Mouse (Mus musculus) hindbrain, embryonic 13.5 days (tissue): ENCODE measurements around the gene Gpatch11. TPM values are rescaled to one million over a fixed set of nuclear protein-coding genes. Genes with fewer than 3 reads are reported as not detected.
A peak's percentile ranks its signal among the peaks of the same experiment; 100 is the strongest.
"Not testable (repeated sequence)": the region's sequence is repeated elsewhere in the genome, so short reads cannot be mapped to it uniquely, and the experiment has no call there.

Source experiments
- ATAC-seq: fragments of 200-750 bp; cut with Nextera tagmentation; 2 replicates; pipeline ENCODE4 v1.8.0; 2017; ENCODE audit warnings: moderate TSS enrichment; ENCODE audit not compliant: low FRiP score
- H3K27ac ChIP-seq: fragments of 300-500 bp; sonication (generic); 2 replicates; pipeline ENCODE4 v1.5.1; 2015; ENCODE audit warnings: inconsistent platforms, mild to moderate bottlenecking, moderate library complexity
- H3K27me3 ChIP-seq: fragments of 300-500 bp; sonication (generic); 2 replicates; pipeline ENCODE4 v1.6.1; 2015; ENCODE audit warnings: mild to moderate bottlenecking, inconsistent platforms
- H3K36me3 ChIP-seq: fragments of 300-500 bp; sonication (generic); 2 replicates; pipeline ENCODE4 v1.6.1; 2015; ENCODE audit warnings: mild to moderate bottlenecking, inconsistent platforms
- H3K4me1 ChIP-seq: fragments of 300-500 bp; sonication (generic); replicated peaks from 2 replicates; pipeline ENCODE4 v1.6.1; 2015; ENCODE audit warnings: inconsistent platforms
- H3K4me2 ChIP-seq: fragments of 300-500 bp; sonication (generic); 2 replicates; pipeline ENCODE4 v1.6.1; 2015; ENCODE audit warnings: inconsistent platforms, mild to moderate bottlenecking, moderate library complexity
- H3K4me3 ChIP-seq: fragments of 300-500 bp; sonication (generic); 2 replicates; pipeline ENCODE4 v1.5.1; 2015; ENCODE audit warnings: mild to moderate bottlenecking, inconsistent platforms
- H3K9ac ChIP-seq: fragments of 300-500 bp; sonication (generic); 2 replicates; pipeline ENCODE4 v1.6.1; 2015; ENCODE audit warnings: mild to moderate bottlenecking, inconsistent platforms
- H3K9me3 ChIP-seq: fragments of 300-500 bp; sonication (generic); 2 replicates; pipeline ENCODE4 v1.6.1; 2016; ENCODE audit warnings: inconsistent platforms
- WGBS: fragments of 180-500 bp; shearing (Covaris S2); methylation state at CpG from one replicate; pipeline ENCODE4 v1.1.7; 2015; 5-methylcytosine and 5-hydroxymethylcytosine counted together
- polyA plus RNA-seq: library from polyadenylated mRNA; unstranded; fragments of >200 nt; fragmentation: Nextera tagmentation; extraction: Ambion mirVana; gene quantifications from 2 replicates; pipeline ENCODE4 v1.2.1, GENCODE M21; 2015

The Gpatch11 gene
- 48.8 and 52.7 TPM in 2 replicates for polyA plus RNA-seq

- Histone ChIP-seq H3K36me3 (peaks cover 33% of the 10 kb centered on the region), H3K4me2 (peak within 1 kb of the TSS; percentile 82), H3K4me1 (peaks cover 17% of the 10 kb centered on the region), H3K27ac (peak within 1 kb of the TSS; percentile 90), H3K9ac (peak within 1 kb of the TSS; percentile 93), H3K9me3 (no peaks in the 10 kb centered on the region), H3K27me3 (no peaks in the 10 kb centered on the region), H3K4me3 (peak within 1 kb of the TSS; percentile 86)
- under 1% methylated on average over 81 of the region's 81 CpGs for WGBS
- ATAC-seq, result peak; percentile 99
Observed at GRCm38 (mm10) chr17:78834856-78835835, at the start of gene Gpatch11, which contains the start of gene Heatr5b. TSS of gene Gpatch11 (plus strand) at chr17:78835567. TSS of gene Heatr5b (minus strand) at chr17:78835364.

GRCm38 (mm10) chr17:78788273-78788672 is 47.1 kb upstream of the Gpatch11 start:
- not testable (repeated sequence) for H3K27me3 ChIP-seq, H3K4me3 ChIP-seq, H3K4me2 ChIP-seq, H3K9ac ChIP-seq, H3K4me1 ChIP-seq, ATAC-seq, H3K27ac ChIP-seq, H3K9me3 ChIP-seq
- peaks cover 47% of the 10 kb centered on the region for H3K36me3 ChIP-seq
- WGBS, result 82% methylated on average over 3 of the region's 3 CpGs

GRCm38 (mm10) chr17:78791068-78791689 is 44.2 kb upstream of the Gpatch11 start:
- no peak for ATAC-seq
- H3K27me3 ChIP-seq, result no peaks in the 10 kb centered on the region
- H3K4me2 ChIP-seq, result no peak overlapping the region
- WGBS, result 79% methylated on average over 7 of the region's 7 CpGs
- H3K36me3 ChIP-seq, result peaks cover 60% of the 10 kb centered on the region
- H3K9me3 ChIP-seq, result no peaks in the 10 kb centered on the region
- H3K4me3 ChIP-seq, result no peak overlapping the region
- H3K9ac ChIP-seq, result no peak overlapping the region
- H3K4me1 ChIP-seq, result no peaks in the 10 kb centered on the region
- H3K27ac ChIP-seq, result no peak overlapping the region

- Histone ChIP-seq H3K4me3 (no peak overlapping the region), H3K4me1 (no peaks in the 10 kb centered on the region), H3K4me2 (no peak overlapping the region), H3K27me3 (no peaks in the 10 kb centered on the region), H3K9ac (no peak overlapping the region), H3K36me3 (peaks cover 65% of the 10 kb centered on the region), H3K27ac (no peak overlapping the region), H3K9me3 (no peaks in the 10 kb centered on the region)
- no peak for ATAC-seq
- WGBS, result 92% methylated on average over 3 of the region's 3 CpGs
Observed at GRCm38 (mm10) chr17:78791690-78792070, 43.7 kb upstream of the Gpatch11 start.

- ATAC-seq, result no peak
- 92% methylated on average over 3 of the region's 3 CpGs for WGBS
Observed at GRCm38 (mm10) chr17:78792122-78792521, 43.2 kb upstream of the Gpatch11 start.

GRCm38 (mm10) chr17:78794390-78794789 is 41.0 kb upstream of the Gpatch11 start:
- H3K9me3 ChIP-seq, result no peaks in the 10 kb centered on the region
- H3K9ac ChIP-seq, result no peak overlapping the region
- WGBS, result 91% methylated on average over 5 of the region's 5 CpGs
- no peaks in the 10 kb centered on the region for H3K27me3 ChIP-seq
- no peak overlapping the region for H3K27ac ChIP-seq
- no peak overlapping the region for H3K4me3 ChIP-seq
- no peaks in the 10 kb centered on the region for H3K4me1 ChIP-seq
- H3K36me3 ChIP-seq, result peaks cover 82% of the 10 kb centered on the region
- H3K4me2 ChIP-seq, result no peak overlapping the region
- no peak for ATAC-seq

More at GRCm38 (mm10) chr17:78792122-78792521, 43.2 kb upstream of the Gpatch11 start:
- no peak overlapping the region for H3K4me2 ChIP-seq
- no peaks in the 10 kb centered on the region for H3K27me3 ChIP-seq
- H3K9me3 ChIP-seq, result no peaks in the 10 kb centered on the region
- no peak overlapping the region for H3K9ac ChIP-seq
- no peak overlapping the region for H3K27ac ChIP-seq
- peaks cover 69% of the 10 kb centered on the region for H3K36me3 ChIP-seq
- no peaks in the 10 kb centered on the region for H3K4me1 ChIP-seq
- no peak overlapping the region for H3K4me3 ChIP-seq

GRCm38 (mm10) chr17:78797222-78797621 is 38.1 kb upstream of the Gpatch11 start:
- no peaks in the 10 kb centered on the region for H3K9me3 ChIP-seq
- H3K4me3 ChIP-seq, result no peak overlapping the region
- 92% methylated on average over 1 of the region's 1 CpGs for WGBS
- peaks cover 85% of the 10 kb centered on the region for H3K36me3 ChIP-seq
- no peaks in the 10 kb centered on the region for H3K27me3 ChIP-seq
- no peaks in the 10 kb centered on the region for H3K4me1 ChIP-seq
- H3K4me2 ChIP-seq, result no peak overlapping the region
- no peak for ATAC-seq
- no peak overlapping the region for H3K9ac ChIP-seq
- no peak overlapping the region for H3K27ac ChIP-seq

GRCm38 (mm10) chr17:78809019-78809418 is 26.3 kb upstream of the Gpatch11 start:
- no peaks in the 10 kb centered on the region for H3K9me3 ChIP-seq
- H3K4me3 ChIP-seq, result no peak overlapping the region
- no peak overlapping the region for H3K4me2 ChIP-seq
- no peak overlapping the region for H3K27ac ChIP-seq
- no peak overlapping the region for H3K9ac ChIP-seq
- H3K4me1 ChIP-seq, result no peaks in the 10 kb centered on the region
- ATAC-seq, result no peak
- no peaks in the 10 kb centered on the region for H3K27me3 ChIP-seq
- peaks cover 57% of the 10 kb centered on the region for H3K36me3 ChIP-seq

GRCm38 (mm10) chr17:78809582-78809981 is 25.8 kb upstream of the Gpatch11 start:
- Histone ChIP-seq H3K4me3 (no peak overlapping the region), H3K27me3 (no peaks in the 10 kb centered on the region), H3K4me2 (no peak overlapping the region), H3K4me1 (no peaks in the 10 kb centered on the region), H3K36me3 (peaks cover 60% of the 10 kb centered on the region), H3K9ac (no peak overlapping the region), H3K27ac (no peak overlapping the region), H3K9me3 (no peaks in the 10 kb centered on the region)
- ATAC-seq, result no peak
- WGBS, result 95% methylated on average over 3 of the region's 3 CpGs

- H3K27ac ChIP-seq, result no peak overlapping the region
- no peak for ATAC-seq
- H3K9me3 ChIP-seq, result no peaks in the 10 kb centered on the region
- H3K4me3 ChIP-seq, result no peak overlapping the region
- peaks cover 83% of the 10 kb centered on the region for H3K36me3 ChIP-seq
- 96% methylated on average over 13 of the region's 13 CpGs for WGBS
- H3K4me1 ChIP-seq, result no peaks in the 10 kb centered on the region
- H3K9ac ChIP-seq, result no peak overlapping the region
- no peaks in the 10 kb centered on the region for H3K27me3 ChIP-seq
- no peak overlapping the region for H3K4me2 ChIP-seq
Observed at GRCm38 (mm10) chr17:78824346-78824745, 11.0 kb upstream of the Gpatch11 start.

- Histone ChIP-seq H3K27ac (peak overlapping the region; percentile 85), H3K4me2 (peak overlapping the region; percentile 82), H3K9ac (peak overlapping the region; percentile 70), H3K4me1 (peaks cover 17% of the 10 kb centered on the region), H3K4me3 (peak overlapping the region; percentile 86), H3K27me3 (no peaks in the 10 kb centered on the region), H3K9me3 (no peaks in the 10 kb centered on the region), H3K36me3 (peaks cover 29% of the 10 kb centered on the region)
- ATAC-seq, result no peak
- WGBS, result 28% methylated on average over 2 of the region's 2 CpGs
Observed at GRCm38 (mm10) chr17:78836056-78836455, 689 bp downstream of the Gpatch11 start.

- 94% methylated on average over 7 of the region's 7 CpGs for WGBS
- no peak overlapping the region for H3K4me3 ChIP-seq
Observed at GRCm38 (mm10) chr17:78842271-78842928, 7.0 kb downstream of the Gpatch11 start.

More at GRCm38 (mm10) chr17:78842271-78842928, 7.0 kb downstream of the Gpatch11 start:
- peaks cover 88% of the 10 kb centered on the region for H3K36me3 ChIP-seq
- H3K27ac ChIP-seq, result no peak overlapping the region
- no peaks in the 10 kb centered on the region for H3K4me1 ChIP-seq
- no peak for ATAC-seq
- no peaks in the 10 kb centered on the region for H3K27me3 ChIP-seq
- H3K9me3 ChIP-seq, result no peaks in the 10 kb centered on the region
- no peak overlapping the region for H3K4me2 ChIP-seq
- no peak overlapping the region for H3K9ac ChIP-seq
